Comparison of ENCODE assay signal across 21 mouse cellular contexts in genomic region chr3:75774253-75774652, GRCm38 (mm10).
"Had no signal": no experiment of that assay in that cellular context is flagged by ENCODE, and none has a peak within 500 bp of the region (broad histone marks: within the 10 kb centered on the region; RNA-seq: fewer than 3 reads in every experiment).

No protein-coding gene starts in this region.

- ATAC-seq: forebrain, embryonic 13.5 days; forebrain, embryonic 14.5 days; forebrain, embryonic 15.5 days; forebrain, embryonic 16.5 days; forebrain, postnatal 0 days had no signal

- DNase-seq: cerebellum, adult 8-10 months; cerebellum, adult 9-10 months; cerebellum, adult 9-11 months; cerebellum, postnatal 10 days; cerebellum, postnatal 14 days; cerebellum, postnatal 25 days; cerebellum, postnatal 36 days; embryo, embryonic 11 days; forebrain, postnatal 0 days; gastrocnemius, adult 2 months; gastrocnemius, postnatal 10 days; gastrocnemius, postnatal 14 days; gastrocnemius, postnatal 25 days; gastrocnemius, postnatal 36 days; heart, adult 11 months; heart, adult 18-20 months; heart, adult 2 months had no signal
